Mouse (Mus musculus): ENCODE results near the gene Serping1. TPM values are rescaled to one million over a fixed set of nuclear protein-coding genes. Genes with fewer than 3 reads are reported as not detected.
A peak's percentile ranks its signal among the peaks of the same experiment; 100 is the strongest.

Gene Serping1
- total RNA-seq (2014; rRNA removed) (28.5 and 36.5 TPM in 2 replicates), polyA plus RNA-seq (2015; fragmentation: Nextera tagmentation; extraction: Ambion mirVana) (40.9 and 46.5 TPM in 2 replicates)

- peak within 1 kb of the TSS; percentile 59 for H3K4me2 ChIP-seq (ENCODE audit: low read depth, low read length)
- H3K9ac ChIP-seq (replicated peaks; ENCODE audit: low read length), result peak within 1 kb of the TSS; percentile 53
- peak within 1 kb of the TSS; percentile 27 for H3K4me3 ChIP-seq (ENCODE audit: low read length)
- H3K27me3 ChIP-seq (ENCODE audit: insufficient read depth, low read length), result no peaks in the 10 kb centered on the region
- no peak for TF ChIP-seq CTCF (IDR thresholded peaks at IDR 0.05; ENCODE audit: low read depth)
- H3K36me3 ChIP-seq (ENCODE audit: insufficient read depth, low read length), result no peaks in the 10 kb centered on the region
- 0 out of 2 replicates have a peak, but pooled peaks have one; percentile 45 for ATAC-seq
- H3K9me3 ChIP-seq (ENCODE audit: low read length), result no peaks in the 10 kb centered on the region
- H3K27ac ChIP-seq, result peak within 1 kb of the TSS; percentile 75
- 51% methylated on average over 9 of the region's 9 CpGs for WGBS
- no peak for DNase-seq (ENCODE audit: low spot score)
- H3K4me1 ChIP-seq (ENCODE audit: insufficient read depth, low read length), result peaks cover 6% of the 10 kb centered on the region
These were observed at the start of gene Serping1 for GRCm38 (mm10) chr2:84775241-84775640. Gene Serping1 (minus strand): TSS chr2:84775444.

- WGBS, result 54% methylated on average over 2 of the region's 2 CpGs
These were observed 48.0 kb upstream of the Serping1 start for GRCm38 (mm10) chr2:84823237-84823636.

GRCm38 (mm10) chr2:84822552-84822951, 47.3 kb upstream of the Serping1 start, which contains the start of gene Smtnl1:
Gene Smtnl1 (minus strand): TSS chr2:84822652.
- no peak for DNase-seq (ENCODE audit: low spot score)
- no peak within 1 kb of the TSS for H3K4me3 ChIP-seq (ENCODE audit: low read length)

More at GRCm38 (mm10) chr2:84823237-84823636, 48.0 kb upstream of the Serping1 start:
- Histone ChIP-seq H3K4me3 (ENCODE audit: low read length) (no peak overlapping the region), H3K4me2 (ENCODE audit: low read depth, low read length) (no peak overlapping the region), H3K4me1 (ENCODE audit: insufficient read depth, low read length) (no peaks in the 10 kb centered on the region; the same call in 1 of the 2 replicates), H3K9ac (replicated peaks; ENCODE audit: low read length) (no peak overlapping the region), H3K27me3 (ENCODE audit: insufficient read depth, low read length) (no peaks in the 10 kb centered on the region), H3K9me3 (ENCODE audit: low read length) (no peaks in the 10 kb centered on the region), H3K27ac (no peak overlapping the region), H3K36me3 (ENCODE audit: insufficient read depth, low read length) (no peaks in the 10 kb centered on the region)
- no peak for TF ChIP-seq CTCF (IDR thresholded peaks at IDR 0.05; ENCODE audit: low read depth)
- ATAC-seq (no peak), DNase-seq (ENCODE audit: low spot score) (no peak)

GRCm38 (mm10) chr2:84819861-84820260, 44.6 kb upstream of the Serping1 start:
- ATAC-seq, result no peak
- H3K27me3 ChIP-seq (ENCODE audit: insufficient read depth, low read length), result no peaks in the 10 kb centered on the region
- TF ChIP-seq CTCF (IDR thresholded peaks at IDR 0.05; ENCODE audit: low read depth), result no peak
- H3K4me2 ChIP-seq (ENCODE audit: low read depth, low read length), result no peak overlapping the region
- H3K9me3 ChIP-seq (ENCODE audit: low read length), result no peaks in the 10 kb centered on the region
- no peak for DNase-seq (ENCODE audit: low spot score)
- no peak overlapping the region for H3K9ac ChIP-seq (replicated peaks; ENCODE audit: low read length)
- H3K36me3 ChIP-seq (ENCODE audit: insufficient read depth, low read length), result no peaks in the 10 kb centered on the region
- H3K4me1 ChIP-seq (ENCODE audit: insufficient read depth, low read length), result no peaks in the 10 kb centered on the region
- H3K4me3 ChIP-seq (ENCODE audit: low read length), result no peak overlapping the region
- H3K27ac ChIP-seq, result no peak overlapping the region
- 74% methylated on average over 3 of the region's 3 CpGs for WGBS

More at GRCm38 (mm10) chr2:84822552-84822951, 47.3 kb upstream of the Serping1 start, which contains the start of gene Smtnl1:
- Histone ChIP-seq H3K9ac (replicated peaks; ENCODE audit: low read length) (no peak within 1 kb of the TSS), H3K36me3 (ENCODE audit: insufficient read depth, low read length) (no peaks in the 10 kb centered on the region), H3K4me1 (ENCODE audit: insufficient read depth, low read length) (no peaks in the 10 kb centered on the region; the same call in 1 of the 2 replicates), H3K4me2 (ENCODE audit: low read depth, low read length) (no peak within 1 kb of the TSS), H3K27ac (no peak within 1 kb of the TSS), H3K27me3 (ENCODE audit: insufficient read depth, low read length) (no peaks in the 10 kb centered on the region), H3K9me3 (ENCODE audit: low read length) (no peaks in the 10 kb centered on the region)
- WGBS, result 67% methylated on average over 13 of the region's 13 CpGs
- no peak for ATAC-seq
- TF ChIP-seq CTCF (IDR thresholded peaks at IDR 0.05; ENCODE audit: low read depth), result no peak

- ATAC-seq (no peak), DNase-seq (ENCODE audit: low spot score) (no peak)
- 80% methylated on average over 6 of the region's 6 CpGs for WGBS
- Histone ChIP-seq H3K4me3 (ENCODE audit: low read length) (no peak overlapping the region), H3K4me2 (ENCODE audit: low read depth, low read length) (no peak overlapping the region), H3K4me1 (ENCODE audit: insufficient read depth, low read length) (no peaks in the 10 kb centered on the region), H3K27ac (no peak overlapping the region), H3K36me3 (ENCODE audit: insufficient read depth, low read length) (no peaks in the 10 kb centered on the region), H3K9me3 (ENCODE audit: low read length) (no peaks in the 10 kb centered on the region), H3K27me3 (ENCODE audit: insufficient read depth, low read length) (no peaks in the 10 kb centered on the region), H3K9ac (replicated peaks; ENCODE audit: low read length) (no peak overlapping the region)
- no peak for TF ChIP-seq CTCF (IDR thresholded peaks at IDR 0.05; ENCODE audit: low read depth)
These were observed 37.4 kb upstream of the Serping1 start for GRCm38 (mm10) chr2:84812676-84813075.

GRCm38 (mm10) chr2:84811880-84812279, 36.6 kb upstream of the Serping1 start:
- no peak for ATAC-seq
- 87% methylated on average over 7 of the region's 7 CpGs for WGBS
- no peak for TF ChIP-seq CTCF (IDR thresholded peaks at IDR 0.05; ENCODE audit: low read depth)

GRCm38 (mm10) chr2:84810886-84811577, 35.8 kb upstream of the Serping1 start:
- Histone ChIP-seq H3K27me3 (ENCODE audit: insufficient read depth, low read length) (no peaks in the 10 kb centered on the region), H3K9me3 (ENCODE audit: low read length) (no peaks in the 10 kb centered on the region), H3K4me2 (ENCODE audit: low read depth, low read length) (peak overlapping the region; percentile 40), H3K4me1 (ENCODE audit: insufficient read depth, low read length) (no peaks in the 10 kb centered on the region), H3K27ac (no peak overlapping the region), H3K9ac (replicated peaks; ENCODE audit: low read length) (no peak overlapping the region), H3K36me3 (ENCODE audit: insufficient read depth, low read length) (no peaks in the 10 kb centered on the region), H3K4me3 (ENCODE audit: low read length) (0 out of 2 replicates have a peak overlapping the region, but pooled peaks have one; percentile 7)
- peak; percentile 76 for TF ChIP-seq CTCF (IDR thresholded peaks at IDR 0.05; ENCODE audit: low read depth)
- DNase-seq (ENCODE audit: low spot score) (peak; percentile 88), ATAC-seq (peak; percentile 82)
- WGBS, result 38% methylated on average over 26 of the region's 26 CpGs

More at GRCm38 (mm10) chr2:84811880-84812279, 36.6 kb upstream of the Serping1 start:
- Histone ChIP-seq H3K4me3 (ENCODE audit: low read length) (no peak overlapping the region), H3K36me3 (ENCODE audit: insufficient read depth, low read length) (no peaks in the 10 kb centered on the region), H3K9me3 (ENCODE audit: low read length) (no peaks in the 10 kb centered on the region), H3K9ac (replicated peaks; ENCODE audit: low read length) (no peak overlapping the region), H3K27me3 (ENCODE audit: insufficient read depth, low read length) (no peaks in the 10 kb centered on the region), H3K4me1 (ENCODE audit: insufficient read depth, low read length) (no peaks in the 10 kb centered on the region), H3K4me2 (ENCODE audit: low read depth, low read length) (no peak overlapping the region), H3K27ac (no peak overlapping the region)
- no peak for DNase-seq (ENCODE audit: low spot score)
